Mouse (Mus musculus) testis, adult 2 months (tissue): ENCODE results near the gene Cmip. TPM values are rescaled to one million over a fixed set of nuclear protein-coding genes. Genes with fewer than 3 reads are reported as not detected.

ENCODE experiments used
- H3K27ac ChIP-seq: fragments of 200-500 bp; 2 replicates; pipeline ENCODE4 v1.5.1; 2012; ENCODE audit warnings: low read depth, low read length; ENCODE audit not compliant: control insufficient read depth, insufficient read depth
- H3K27me3 ChIP-seq: fragments of 200-500 bp; 2 replicates; pipeline ENCODE4 v1.6.1; 2012; ENCODE audit warnings: mild to moderate bottlenecking, low read length, moderate library complexity; ENCODE audit not compliant: control insufficient read depth, insufficient read depth
- H3K36me3 ChIP-seq: fragments of 200-500 bp; 2 replicates; pipeline ENCODE4 v1.6.1; 2012; ENCODE audit warnings: mild to moderate bottlenecking, low read length; ENCODE audit not compliant: control insufficient read depth, insufficient read depth
- H3K4me1 ChIP-seq: fragments of 200-500 bp; 2 replicates; pipeline ENCODE4 v1.6.1; 2012; ENCODE audit warnings: low read length; ENCODE audit not compliant: control insufficient read depth, insufficient read depth
- H3K4me3 ChIP-seq: fragments of 200-500 bp; 2 replicates; pipeline ENCODE4 v1.5.1; 2012; ENCODE audit warnings: low read depth, mild to moderate bottlenecking, low read length, moderate library complexity, mixed read lengths; ENCODE audit not compliant: control insufficient read depth
- CTCF ChIP-seq: fragments of 200-500 bp; IDR thresholded peaks from 2 replicates; pipeline ENCODE4 v1.5.1; 2012; ENCODE audit warnings: low read depth, mild to moderate bottlenecking, inconsistent platforms, low read length, moderate library complexity; ENCODE audit not compliant: control insufficient read depth, insufficient read depth, insufficient replicate concordance
- POLR2A ChIP-seq: fragments of 200-500 bp; IDR thresholded peaks from 2 replicates; pipeline ENCODE4 v1.6.1; 2012; ENCODE audit warnings: low read depth, mild to moderate bottlenecking, inconsistent platforms, low read length, moderate library complexity; ENCODE audit not compliant: control insufficient read depth
- polyA plus RNA-seq: library from polyadenylated mRNA; depleted of rRNA; stranded (reverse); fragments of >200 nt; gene quantifications from 2 replicates; pipeline ENCODE4 v1.2.3, GENCODE M21; 2012

Gene Cmip
- polyA plus RNA-seq, 1 experiment, result 10.5 TPM

- TF ChIP-seq CTCF, result no peak
- no peak for TF ChIP-seq POLR2A
- Histone ChIP-seq H3K4me1 (peaks cover 3% of the 10 kb centered on the region), H3K27ac (no peak overlapping the region), H3K4me3 (no peak overlapping the region), H3K36me3 (no peaks in the 10 kb centered on the region), H3K27me3 (no peaks in the 10 kb centered on the region)
These were observed 86.0 kb downstream of the Cmip start for GRCm38 (mm10) chr8:117342735-117343385.

- Histone ChIP-seq H3K4me3 (no peak overlapping the region), H3K4me1 (peaks cover 3% of the 10 kb centered on the region), H3K27ac (no peak overlapping the region), H3K27me3 (no peaks in the 10 kb centered on the region), H3K36me3 (no peaks in the 10 kb centered on the region)
- TF ChIP-seq CTCF (no peak), POLR2A (no peak)
These were observed 86.6 kb downstream of the Cmip start for GRCm38 (mm10) chr8:117343484-117343883.

- Histone ChIP-seq H3K4me3 (no peak overlapping the region), H3K4me1 (no peaks in the 10 kb centered on the region; the same call in none of the 2 replicates), H3K36me3 (no peaks in the 10 kb centered on the region), H3K27me3 (no peaks in the 10 kb centered on the region), H3K27ac (no peak overlapping the region)
- TF ChIP-seq CTCF (no peak), POLR2A (no peak)
These were observed 88.0 kb downstream of the Cmip start for GRCm38 (mm10) chr8:117344899-117345298.

GRCm38 (mm10) chr8:117345376-117345775, 88.5 kb downstream of the Cmip start:
- Histone ChIP-seq H3K4me3 (no peak overlapping the region), H3K4me1 (no peaks in the 10 kb centered on the region; the same call in 1 of the 2 replicates)
- TF ChIP-seq CTCF (no peak), POLR2A (no peak)

GRCm38 (mm10) chr8:117347556-117347955, 90.7 kb downstream of the Cmip start:
- Histone ChIP-seq H3K27ac (no peak overlapping the region), H3K4me1 (no peaks in the 10 kb centered on the region; the same call in 1 of the 2 replicates), H3K4me3 (no peak overlapping the region), H3K27me3 (no peaks in the 10 kb centered on the region), H3K36me3 (no peaks in the 10 kb centered on the region)
- TF ChIP-seq CTCF (no peak), POLR2A (no peak)

More at GRCm38 (mm10) chr8:117345376-117345775, 88.5 kb downstream of the Cmip start:
- Histone ChIP-seq H3K27ac (no peak overlapping the region), H3K27me3 (no peaks in the 10 kb centered on the region), H3K36me3 (no peaks in the 10 kb centered on the region)

GRCm38 (mm10) chr8:117348718-117349394, 92.0 kb downstream of the Cmip start:
- TF ChIP-seq CTCF (no peak), POLR2A (no peak; the same call in 1 of the 2 replicates)
- peaks cover 4% of the 10 kb centered on the region for H3K4me1 ChIP-seq
- H3K27me3 ChIP-seq, result no peaks in the 10 kb centered on the region
- peak overlapping the region; percentile 83 for H3K4me3 ChIP-seq
- H3K36me3 ChIP-seq, result no peaks in the 10 kb centered on the region
- no peak overlapping the region for H3K27ac ChIP-seq

GRCm38 (mm10) chr8:117349541-117349940, 92.7 kb downstream of the Cmip start:
- no peak overlapping the region for H3K27ac ChIP-seq
- H3K4me3 ChIP-seq, result peak overlapping the region; percentile 83
- TF ChIP-seq POLR2A (no peak), CTCF (no peak)
- peaks cover 4% of the 10 kb centered on the region for H3K4me1 ChIP-seq
- no peaks in the 10 kb centered on the region for H3K27me3 ChIP-seq
- no peaks in the 10 kb centered on the region for H3K36me3 ChIP-seq
